Mouse (Mus musculus): ENCODE measurements around the gene Ak8.

GRCm38 (mm10) chr2:28701646-28702262 is 1.8 kb downstream of the Ak8 start:
- no peak for TF ChIP-seq GATA1 (IDR thresholded peaks at IDR 0.05; ENCODE audit: borderline replicate concordance, low read length)
- no peak for TF ChIP-seq FLI1 (IDR thresholded peaks at IDR 0.05; ENCODE audit: low read length)

Data from megakaryocyte, embryonic 14.5 days (primary cell).